15 mouse cellular contexts compared by ENCODE assay signal in genomic region chr15:102207351-102207750, GRCm38 (mm10). TPM values are rescaled to one million over a fixed set of nuclear protein-coding genes. Genes with fewer than 3 reads are reported as not detected.
DNase-seq lines count a peak whose midpoint lies in the region; ATAC-seq and TF ChIP-seq lines count a peak whose summit lies in the region.
"Had no signal": no experiment of that assay in that cellular context is flagged by ENCODE, and none has a peak within 500 bp of the region (broad histone marks: within the 10 kb centered on the region; RNA-seq: fewer than 3 reads in every experiment).

No protein-coding gene starts in this region.

- H3K27ac ChIP-seq in heart, embryonic 12.5 days (ENCODE audit: poor library complexity, severe bottlenecking): no peak overlapping the region
- H3K27ac ChIP-seq in heart, embryonic 10.5 days: no peak overlapping the region
- H3K27ac ChIP-seq in spleen, adult 2 months (ENCODE audit: insufficient read depth, low read length): peak overlapping the region; percentile 81
- H3K27ac ChIP-seq in kidney, adult 2 months (ENCODE audit: insufficient read depth, low read depth, low read length): no peak overlapping the region

- H3K4me2 ChIP-seq in heart, embryonic 12.5 days: no peak overlapping the region

- H3K27me3 ChIP-seq in heart, embryonic 12.5 days (replicated peaks): no peaks in the 10 kb centered on the region
- H3K27me3 ChIP-seq in heart, embryonic 10.5 days (ENCODE audit: insufficient read depth, poor library complexity, severe bottlenecking): no peaks in the 10 kb centered on the region
- no peaks in the 10 kb centered on the region for H3K27me3 ChIP-seq in spleen, adult 2 months (ENCODE audit: control insufficient read depth, insufficient read depth, low read length)
- H3K27me3 ChIP-seq in kidney, adult 2 months (replicated peaks; ENCODE audit: control insufficient read depth, insufficient read depth, low read length): no peaks in the 10 kb centered on the region

- 82% methylated on average over 3 of the region's 3 CpGs for WGBS in heart, embryonic 12.5 days
- whole genome bisulfite sequencing in heart, embryonic 10.5 days: 79% methylated on average over 3 of the region's 3 CpGs
- 67% methylated on average over 3 of the region's 3 CpGs for WGBS in spleen, adult 2 months
- 34% methylated on average over 3 of the region's 3 CpGs for WGBS in kidney, adult 2 months

- peak overlapping the region; percentile 19; the same call in 1 of the 2 replicates for H3K9ac ChIP-seq in heart, embryonic 12.5 days

- peaks cover 32% of the 10 kb centered on the region for H3K4me1 ChIP-seq in heart, embryonic 12.5 days (replicated peaks)
- H3K4me1 ChIP-seq in heart, embryonic 10.5 days: peaks cover 30% of the 10 kb centered on the region
- H3K4me1 ChIP-seq in spleen, adult 2 months (ENCODE audit: control insufficient read depth, insufficient read depth, insufficient read length): peaks cover 25% of the 10 kb centered on the region; the same call in 1 of the 2 replicates
- peaks cover 28% of the 10 kb centered on the region for H3K4me1 ChIP-seq in kidney, adult 2 months (ENCODE audit: control insufficient read depth, insufficient read depth, low read length)

- H3K36me3 ChIP-seq in heart, embryonic 12.5 days: peaks cover 71% of the 10 kb centered on the region
- H3K36me3 ChIP-seq in heart, embryonic 10.5 days: peaks cover 74% of the 10 kb centered on the region
- H3K36me3 ChIP-seq in spleen, adult 2 months (ENCODE audit: control insufficient read depth, insufficient read depth, low read length): peaks cover 35% of the 10 kb centered on the region
- H3K36me3 ChIP-seq in kidney, adult 2 months (ENCODE audit: control insufficient read depth, insufficient read depth, low read length): peaks cover 9% of the 10 kb centered on the region

- H3K9me3 ChIP-seq in heart, embryonic 12.5 days (replicated peaks): no peaks in the 10 kb centered on the region
- no peaks in the 10 kb centered on the region for H3K9me3 ChIP-seq in heart, embryonic 10.5 days

- TF ChIP-seq POLR2A in spleen, adult 2 months (IDR thresholded peaks at IDR 0.05; ENCODE audit: low read depth, low read length): no peak
- no peak for TF ChIP-seq POLR2A in kidney, adult 2 months (IDR thresholded peaks at IDR 0.05; ENCODE audit: low read depth, low read length)

- ATAC-seq in heart, embryonic 12.5 days (ENCODE audit: insufficient number of reproducible peaks, low FRiP score): no peak
- no peak for ATAC-seq in granulocyte monocyte progenitor cell, adult 5-6 weeks (replicated peaks; ENCODE audit: poor library complexity, severe bottlenecking)

- H3K4me3 ChIP-seq in heart, embryonic 12.5 days: no peak overlapping the region
- H3K4me3 ChIP-seq in heart, embryonic 10.5 days: no peak overlapping the region
- H3K4me3 ChIP-seq in spleen, adult 2 months (ENCODE audit: extremely low read depth, insufficient read depth, insufficient read length): no peak overlapping the region
- H3K4me3 ChIP-seq in kidney, adult 2 months (ENCODE audit: insufficient read depth, low read depth, low read length): no peak overlapping the region
- H3K4me3 ChIP-seq: myocyte had no signal

- no peak for DNase-seq in heart, embryonic 10.5 days (ENCODE audit: low spot score)
- DNase-seq in spleen, adult 2 months (ENCODE audit: low read depth in 1 of 2, low spot score in 2 of 2): no peak
- DNase-seq in spleen, adult 18-20 months: no peak
- DNase-seq in kidney, adult 2 months: peak; percentile 63
- DNase-seq in urinary bladder, postnatal 25 days (ENCODE audit: low spot score): no peak
- DNase-seq in cerebellum, adult 8-10 months: no peak
- DNase-seq: cerebellum, adult 9-11 months; gastrocnemius, postnatal 36 days; heart, postnatal 14 days; lung, postnatal 10 days; retina, postnatal 1 day; thymus, adult 18-20 months had no signal

- no peak for TF ChIP-seq CTCF in spleen, adult 2 months (IDR thresholded peaks at IDR 0.05; ENCODE audit: extremely low read depth, insufficient read depth, insufficient read length, insufficient replicate concordance)
- TF ChIP-seq CTCF in kidney, adult 2 months (conservative IDR thresholded peaks at IDR 0.05; ENCODE audit: insufficient read depth, insufficient read length, low read depth, low read length): no peak

RNA-seq across cellular contexts. Expression of gene Csad, which starts 2.8 kb away (rescaled TPM):
- polyA plus RNA-seq in heart, embryonic 12.5 days (2016; fragmentation: Nextera tagmentation; extraction: Ambion mirVana): 39.1 and 39.4 TPM in 2 replicates
- 36.1 and 41.0 TPM in 2 replicates for polyA plus RNA-seq in heart, embryonic 10.5 days (2016; fragmentation: Nextera tagmentation; extraction: Ambion mirVana)
- polyA plus RNA-seq in spleen, adult 2 months (2012; rRNA removed): 33.2 and 40.9 TPM in 2 replicates
- 216 and 255 TPM in 2 replicates for polyA plus RNA-seq in kidney, adult 2 months (2012; rRNA removed)
- 17.0 and 18.1 TPM in 2 replicates for total RNA-seq in granulocyte monocyte progenitor cell, adult 5-6 weeks (2014; fragmentation: Nextera tagmentation)
- 7.5 and 23.4 TPM in 2 replicates for total RNA-seq in granulocyte monocyte progenitor cell, adult 5-6 weeks (2017)

RNA-seq across cellular contexts. Expression of gene Zfp740, which starts 4.3 kb away (rescaled TPM):
- 47.3 and 48.6 TPM in 2 replicates for polyA plus RNA-seq in heart, embryonic 12.5 days (2016; fragmentation: Nextera tagmentation; extraction: Ambion mirVana)
- 35.7 and 50.1 TPM in 2 replicates for polyA plus RNA-seq in heart, embryonic 10.5 days (2016; fragmentation: Nextera tagmentation; extraction: Ambion mirVana)
- polyA plus RNA-seq in spleen, adult 2 months (2012; rRNA removed): 26.8 and 30.2 TPM in 2 replicates
- polyA plus RNA-seq in kidney, adult 2 months (2012; rRNA removed): 29.1 and 30.3 TPM in 2 replicates
- total RNA-seq in granulocyte monocyte progenitor cell, adult 5-6 weeks (2014; fragmentation: Nextera tagmentation): 48.7 and 68.9 TPM in 2 replicates
- 23.8 and 27.8 TPM in 2 replicates for total RNA-seq in granulocyte monocyte progenitor cell, adult 5-6 weeks (2017)

RNA-seq across cellular contexts. Expression of gene Itgb7, which starts 24.4 kb away (rescaled TPM):
- polyA plus RNA-seq in heart, embryonic 12.5 days (2016; fragmentation: Nextera tagmentation; extraction: Ambion mirVana): 0.38 and 0.72 TPM in 2 replicates
- polyA plus RNA-seq in heart, embryonic 10.5 days (2016; fragmentation: Nextera tagmentation; extraction: Ambion mirVana): 0.22 and 1.5 TPM in 2 replicates
- 127 and 143 TPM in 2 replicates for polyA plus RNA-seq in spleen, adult 2 months (2012; rRNA removed)
- polyA plus RNA-seq in kidney, adult 2 months (2012; rRNA removed): 2.7 and 11.1 TPM in 2 replicates
- 7.4 and 42.7 TPM in 2 replicates for total RNA-seq in granulocyte monocyte progenitor cell, adult 5-6 weeks (2014; fragmentation: Nextera tagmentation)
- 15.2 and 31.6 TPM in 2 replicates for total RNA-seq in granulocyte monocyte progenitor cell, adult 5-6 weeks (2017)

RNA-seq across cellular contexts. Expression of gene Rarg, which starts 50.0 kb away (rescaled TPM):
- 12.0 TPM in 2 replicates for polyA plus RNA-seq in heart, embryonic 12.5 days (2016; fragmentation: Nextera tagmentation; extraction: Ambion mirVana)
- polyA plus RNA-seq in heart, embryonic 10.5 days (2016; fragmentation: Nextera tagmentation; extraction: Ambion mirVana): 11.3 and 17.3 TPM in 2 replicates
- 21.1 and 27.5 TPM in 2 replicates for polyA plus RNA-seq in spleen, adult 2 months (2012; rRNA removed)
- polyA plus RNA-seq in kidney, adult 2 months (2012; rRNA removed): 21.2 and 25.6 TPM in 2 replicates
- 7.5 and 11.5 TPM in 2 replicates for total RNA-seq in granulocyte monocyte progenitor cell, adult 5-6 weeks (2014; fragmentation: Nextera tagmentation)
- total RNA-seq in granulocyte monocyte progenitor cell, adult 5-6 weeks (2017): 2.0 and 3.4 TPM in 2 replicates

RNA-seq across cellular contexts. Expression of gene Soat2, which starts 57.0 kb away (rescaled TPM):
- polyA plus RNA-seq in heart, embryonic 12.5 days (2016; fragmentation: Nextera tagmentation; extraction: Ambion mirVana): 0.87 and 1.2 TPM in 2 replicates
- polyA plus RNA-seq in heart, embryonic 10.5 days (2016; fragmentation: Nextera tagmentation; extraction: Ambion mirVana): 2.0 and 7.9 TPM in 2 replicates
- 3.2 and 5.4 TPM in 2 replicates for polyA plus RNA-seq in spleen, adult 2 months (2012; rRNA removed)
- 1.1 and 1.2 TPM in 2 replicates for polyA plus RNA-seq in kidney, adult 2 months (2012; rRNA removed)
- total RNA-seq in granulocyte monocyte progenitor cell, adult 5-6 weeks (2014; fragmentation: Nextera tagmentation): 0.85 and 0.97 TPM in 2 replicates
- total RNA-seq in granulocyte monocyte progenitor cell, adult 5-6 weeks (2017): 0.15 and 0.56 TPM in 2 replicates

Comparison
In these comparisons a context has a peak if more than half of its experiments do, and no peak if none do; other contexts are left out.
1. RNA of gene Itgb7, which starts 24.4 kb away (polyA plus RNA-seq): 127 to 143 TPM in spleen, adult 2 months; 2.7 to 11.1 TPM in kidney, adult 2 months, 0.22 to 1.5 TPM in heart, embryonic 10.5 days and 0.38 to 0.72 TPM in heart, embryonic 12.5 days; every median in the first group is over 10 times any median in the second.